Mouse (Mus musculus) heart, embryonic 15.5 days (tissue): ENCODE data around the gene Stambpl1. TPM values are rescaled to one million over a fixed set of nuclear protein-coding genes. Genes with fewer than 3 reads are reported as not detected.
"Not testable (repeated sequence)": the region's sequence is repeated elsewhere in the genome, so short reads cannot be mapped to it uniquely, and the experiment has no call there.

Source experiments
- ATAC-seq: fragments of 200-750 bp; cut with Nextera tagmentation; replicated peaks from 2 replicates; pipeline ENCODE4 v1.8.0; 2017; ENCODE audit warnings: low read depth, moderate TSS enrichment; ENCODE audit not compliant: insufficient number of reproducible peaks, insufficient read depth, low FRiP score
- H3K27ac ChIP-seq: fragments of 300-500 bp; sonication (generic); 2 replicates; pipeline ENCODE4 v1.5.1; 2015; ENCODE audit warnings: mild to moderate bottlenecking, inconsistent platforms
- H3K27me3 ChIP-seq: fragments of 300-500 bp; sonication (generic); 2 replicates; pipeline ENCODE4 v1.6.1; 2015; ENCODE audit warnings: inconsistent platforms
- H3K36me3 ChIP-seq: fragments of 300-500 bp; sonication (generic); 2 replicates; pipeline ENCODE4 v1.6.1; 2015; ENCODE audit warnings: mild to moderate bottlenecking, inconsistent platforms
- H3K4me1 ChIP-seq: fragments of 300-500 bp; sonication (generic); replicated peaks from 2 replicates; pipeline ENCODE4 v1.6.1; 2015; ENCODE audit warnings: inconsistent platforms
- H3K4me2 ChIP-seq: fragments of 300-500 bp; sonication (generic); 2 replicates; pipeline ENCODE4 v1.6.1; 2015; ENCODE audit warnings: inconsistent platforms, mild to moderate bottlenecking, moderate library complexity
- H3K4me3 ChIP-seq: fragments of 300-500 bp; sonication (generic); 2 replicates; pipeline ENCODE4 v1.5.1; 2015; ENCODE audit warnings: mild to moderate bottlenecking, inconsistent platforms
- H3K9ac ChIP-seq: fragments of 300-500 bp; sonication (generic); 2 replicates; pipeline ENCODE4 v1.6.1; 2015; ENCODE audit warnings: mild to moderate bottlenecking, inconsistent platforms
- H3K9me3 ChIP-seq: fragments of 300-500 bp; sonication (generic); replicated peaks from 2 replicates; pipeline ENCODE4 v1.6.1; 2016; ENCODE audit warnings: inconsistent platforms
- WGBS: fragments of 180-500 bp; shearing (Covaris S2); methylation state at CpG from one replicate; pipeline ENCODE4 v1.1.7; 2015; ENCODE audit warnings: mixed read lengths; 5-methylcytosine and 5-hydroxymethylcytosine counted together
- polyA plus RNA-seq: library from polyadenylated mRNA; unstranded; fragments of >200 nt; fragmentation: Nextera tagmentation; extraction: Ambion mirVana; gene quantifications from 2 replicates; pipeline ENCODE4 v1.2.1, GENCODE M21; 2015

Stambpl1 gene
- polyA plus RNA-seq, 1 experiment from 2014 or later, result 7.6 TPM

GRCm38 (mm10) chr19:34198901-34199300 lies 6.9 kb downstream of the Stambpl1 start:
- no peaks in the 10 kb centered on the region for H3K27me3 ChIP-seq
- no peak overlapping the region for H3K27ac ChIP-seq
- H3K9me3 ChIP-seq, result no peaks in the 10 kb centered on the region
- no peak overlapping the region for H3K4me2 ChIP-seq
- H3K4me3 ChIP-seq, result no peak overlapping the region
- WGBS, result 75% methylated on average over 4 of the region's 4 CpGs
- H3K36me3 ChIP-seq, result no peaks in the 10 kb centered on the region
- ATAC-seq, result no peak
- H3K4me1 ChIP-seq, result no peaks in the 10 kb centered on the region
- no peak overlapping the region for H3K9ac ChIP-seq

DNA sequence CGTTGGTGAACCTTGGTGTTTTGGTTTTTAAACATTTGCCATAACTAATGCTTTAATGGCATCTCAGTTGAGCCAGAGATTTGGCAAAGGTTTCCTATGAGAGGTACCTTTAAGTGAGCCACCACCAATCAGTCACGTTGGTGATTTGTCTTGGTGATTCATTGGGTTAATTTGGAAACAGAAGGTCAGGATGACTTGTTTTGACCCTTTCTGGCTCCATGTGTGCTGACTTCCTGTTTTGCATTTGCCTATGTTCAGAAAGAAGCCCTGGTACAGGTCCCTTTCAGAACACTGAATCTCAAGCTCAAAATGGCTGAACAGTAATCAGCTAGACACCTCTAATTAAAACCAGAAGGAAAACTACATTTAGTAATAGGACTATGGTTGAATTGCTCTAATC lies 7.5 kb downstream of the Stambpl1 start:
- Histone ChIP-seq H3K27ac (no peak overlapping the region), H3K4me1 (no peaks in the 10 kb centered on the region), H3K9me3 (no peaks in the 10 kb centered on the region), H3K9ac (no peak overlapping the region), H3K36me3 (no peaks in the 10 kb centered on the region), H3K4me2 (no peak overlapping the region), H3K4me3 (no peak overlapping the region), H3K27me3 (no peaks in the 10 kb centered on the region)
- 56% methylated on average over 2 of the region's 2 CpGs for WGBS
- no peak for ATAC-seq

GRCm38 (mm10) chr19:34202668-34203067 lies 10.6 kb downstream of the Stambpl1 start:
- Histone ChIP-seq H3K9me3 (no peaks in the 10 kb centered on the region), H3K27ac (no peak overlapping the region), H3K4me3 (no peak overlapping the region), H3K4me2 (no peak overlapping the region), H3K27me3 (no peaks in the 10 kb centered on the region), H3K9ac (no peak overlapping the region), H3K36me3 (no peaks in the 10 kb centered on the region), H3K4me1 (no peaks in the 10 kb centered on the region)
- ATAC-seq, result no peak
- WGBS, result 70% methylated on average over 2 of the region's 2 CpGs

GRCm38 (mm10) chr19:34206128-34206527 lies 14.1 kb downstream of the Stambpl1 start:
- not testable (repeated sequence) for H3K9ac ChIP-seq, ATAC-seq
- 80% methylated on average over 4 of the region's 4 CpGs for WGBS

DNA sequence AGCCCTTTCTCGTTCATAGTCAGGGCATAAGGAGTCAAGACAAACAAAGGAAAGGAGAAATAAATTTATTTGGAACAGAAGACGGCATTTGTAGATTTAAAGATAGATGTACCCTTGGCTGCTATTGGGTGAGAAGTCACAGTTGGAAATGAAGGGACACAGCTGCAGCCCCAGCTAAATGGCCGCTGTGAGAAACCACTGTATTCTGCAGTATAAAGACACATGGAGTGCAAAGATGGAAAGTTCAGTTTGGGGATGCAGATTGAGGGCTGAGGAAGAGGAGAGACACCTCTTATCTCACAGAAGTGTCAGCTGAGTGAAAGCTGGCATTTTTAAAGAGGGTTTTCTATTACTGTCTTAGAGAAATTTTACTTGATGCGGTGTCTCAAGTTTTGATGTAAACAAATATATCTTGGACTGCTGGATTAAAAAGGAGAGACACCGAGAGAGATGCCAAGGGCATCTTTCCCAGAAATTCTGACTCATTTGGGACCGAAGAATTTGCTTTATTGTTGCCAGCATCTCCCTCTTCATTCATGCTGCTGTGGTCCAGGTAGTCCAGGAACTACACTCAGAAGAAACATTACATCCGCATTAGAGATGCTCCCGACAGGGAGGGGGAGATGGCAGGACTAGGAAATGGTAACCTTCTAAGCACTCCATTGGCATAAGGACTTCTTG lies 14.9 kb downstream of the Stambpl1 start:
- no peak for ATAC-seq
- Histone ChIP-seq H3K4me3 (no peak overlapping the region), H3K36me3 (no peaks in the 10 kb centered on the region), H3K9me3 (no peaks in the 10 kb centered on the region), H3K9ac (no peak overlapping the region), H3K4me2 (no peak overlapping the region), H3K27ac (no peak overlapping the region), H3K27me3 (no peaks in the 10 kb centered on the region), H3K4me1 (no peaks in the 10 kb centered on the region)
- WGBS, result 79% methylated on average over 8 of the region's 8 CpGs

More at GRCm38 (mm10) chr19:34206128-34206527, 14.1 kb downstream of the Stambpl1 start:
- H3K4me1 ChIP-seq, H3K27me3 ChIP-seq, H3K36me3 ChIP-seq, H3K4me3 ChIP-seq, H3K4me2 ChIP-seq, H3K27ac ChIP-seq, H3K9me3 ChIP-seq: not testable (repeated sequence)

GRCm38 (mm10) chr19:34209031-34209430 lies 17.0 kb downstream of the Stambpl1 start:
- Histone ChIP-seq H3K36me3 (no peaks in the 10 kb centered on the region), H3K9me3 (no peaks in the 10 kb centered on the region), H3K9ac (no peak overlapping the region), H3K4me1 (no peaks in the 10 kb centered on the region; the same call in 1 of the 2 replicates), H3K27ac (no peak overlapping the region), H3K4me2 (no peak overlapping the region), H3K27me3 (no peaks in the 10 kb centered on the region), H3K4me3 (no peak overlapping the region)
- no peak for ATAC-seq
- WGBS, result 68% methylated on average over 3 of the region's 3 CpGs

GRCm38 (mm10) chr19:34209930-34210581 lies 18.0 kb downstream of the Stambpl1 start:
- H3K9ac ChIP-seq, result no peak overlapping the region
- H3K27me3 ChIP-seq, result no peaks in the 10 kb centered on the region
- H3K9me3 ChIP-seq, result no peaks in the 10 kb centered on the region
- ATAC-seq, result no peak
- H3K4me2 ChIP-seq, result no peak overlapping the region
- no peak overlapping the region for H3K4me3 ChIP-seq
- 83% methylated on average over 8 of the region's 8 CpGs for WGBS
- no peaks in the 10 kb centered on the region; the same call in 1 of the 2 replicates for H3K4me1 ChIP-seq
- no peak overlapping the region for H3K27ac ChIP-seq
- no peaks in the 10 kb centered on the region for H3K36me3 ChIP-seq

- Histone ChIP-seq H3K27ac (no peak overlapping the region), H3K9ac (no peak overlapping the region), H3K27me3 (no peaks in the 10 kb centered on the region), H3K9me3 (no peaks in the 10 kb centered on the region), H3K4me2 (no peak overlapping the region), H3K36me3 (no peaks in the 10 kb centered on the region), H3K4me3 (no peak overlapping the region), H3K4me1 (no peaks in the 10 kb centered on the region; the same call in 1 of the 2 replicates)
- WGBS, result 62% methylated on average over 2 of the region's 2 CpGs
- no peak for ATAC-seq
Measured at GRCm38 (mm10) chr19:34210841-34211240, 18.8 kb downstream of the Stambpl1 start.

- no peak for ATAC-seq
Measured at GRCm38 (mm10) chr19:34212489-34213250, 20.6 kb downstream of the Stambpl1 start.

GRCm38 (mm10) chr19:34213251-34213645 lies 21.2 kb downstream of the Stambpl1 start:
- no peak for ATAC-seq
- no peaks in the 10 kb centered on the region; the same call in 1 of the 2 replicates for H3K4me1 ChIP-seq
- no peak overlapping the region for H3K4me3 ChIP-seq
- no peaks in the 10 kb centered on the region for H3K27me3 ChIP-seq
- no peaks in the 10 kb centered on the region for H3K36me3 ChIP-seq
- no peak overlapping the region for H3K27ac ChIP-seq
- no peak overlapping the region for H3K4me2 ChIP-seq
- H3K9ac ChIP-seq, result no peak overlapping the region
- H3K9me3 ChIP-seq, result no peaks in the 10 kb centered on the region

More at GRCm38 (mm10) chr19:34212489-34213250, 20.6 kb downstream of the Stambpl1 start:
- 75% methylated on average over 12 of the region's 12 CpGs for WGBS
- no peaks in the 10 kb centered on the region; the same call in 1 of the 2 replicates for H3K4me1 ChIP-seq
- no peaks in the 10 kb centered on the region for H3K9me3 ChIP-seq
- no peak overlapping the region for H3K27ac ChIP-seq
- no peak overlapping the region for H3K9ac ChIP-seq
- H3K27me3 ChIP-seq, result no peaks in the 10 kb centered on the region
- no peak overlapping the region for H3K4me2 ChIP-seq
- no peak overlapping the region for H3K4me3 ChIP-seq
- no peaks in the 10 kb centered on the region for H3K36me3 ChIP-seq

DNA sequence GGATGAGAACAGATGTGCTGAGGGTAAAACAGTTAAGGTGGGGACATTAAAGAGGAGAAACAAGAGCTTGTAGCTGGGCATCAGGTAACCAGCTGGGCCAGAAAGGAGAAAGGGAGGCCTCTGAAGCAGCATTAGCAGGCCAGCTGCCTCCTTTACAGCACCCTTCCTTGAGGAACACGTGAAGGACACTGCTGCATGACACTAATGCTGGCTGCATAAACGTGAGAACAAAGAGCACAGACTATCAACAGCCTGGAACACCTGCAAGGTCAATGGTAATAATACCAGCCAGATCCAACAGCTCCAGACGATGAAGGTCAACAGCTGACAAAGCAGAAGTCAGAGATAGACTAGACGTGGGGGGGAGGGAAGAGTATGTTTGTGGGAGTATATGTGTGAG lies 22.1 kb downstream of the Stambpl1 start:
- Histone ChIP-seq H3K4me2 (no peak overlapping the region), H3K27me3 (no peaks in the 10 kb centered on the region), H3K27ac (no peak overlapping the region), H3K4me3 (no peak overlapping the region), H3K9ac (no peak overlapping the region), H3K4me1 (no peaks in the 10 kb centered on the region; the same call in 1 of the 2 replicates), H3K36me3 (no peaks in the 10 kb centered on the region), H3K9me3 (no peaks in the 10 kb centered on the region)
- 40% methylated on average over 4 of the region's 4 CpGs for WGBS
- ATAC-seq, result no peak
